Mouse (Mus musculus) forebrain, postnatal 0 days (tissue): ENCODE measurements at regions not wholly inside any gene's neighbourhood (a gene's known extent, or its start where the extent isn't known, plus 50 kb on each side); places are given as distances from the start of the nearest gene placed in this dataset.

Experiments used
- ATAC-seq: fragments of 200-750 bp; cut with Nextera tagmentation; 2 replicates; pipeline ENCODE4 v1.8.0; 2017; ENCODE audit warnings: mild to moderate bottlenecking, moderate library complexity
- DNase-seq: peaks from one replicate; pipeline ENCODE4 v3.0.0-alpha.2; 2015
- H3K27ac ChIP-seq: fragments of 300-500 bp; sonication (generic); 2 replicates; pipeline ENCODE4 v1.5.1; 2014; ENCODE audit warnings: low read depth, mild to moderate bottlenecking, antibody characterized with exemption, low read length, moderate library complexity, mixed read lengths
- H3K27me3 ChIP-seq: fragments of 300-500 bp; sonication (generic); 2 replicates; pipeline ENCODE4 v1.6.1; 2014; ENCODE audit warnings: mild to moderate bottlenecking, low read length, mixed read lengths; ENCODE audit not compliant: insufficient read depth
- H3K36me3 ChIP-seq: fragments of 300-500 bp; sonication (generic); 2 replicates; pipeline ENCODE4 v1.6.1; 2014; ENCODE audit warnings: mild to moderate bottlenecking, moderate library complexity; ENCODE audit not compliant: insufficient read depth
- H3K4me1 ChIP-seq: fragments of 300-500 bp; sonication (generic); 2 replicates; pipeline ENCODE4 v1.6.1; 2014; ENCODE audit warnings: antibody characterized with exemption; ENCODE audit not compliant: insufficient read depth
- H3K4me2 ChIP-seq: fragments of 300-500 bp; sonication (generic); 2 replicates; pipeline ENCODE4 v1.6.1; 2014; ENCODE audit warnings: low read depth, mild to moderate bottlenecking, moderate library complexity
- H3K4me3 ChIP-seq: fragments of 300-500 bp; sonication (generic); 2 replicates; pipeline ENCODE4 v1.5.1; 2014; ENCODE audit warnings: low read depth, low read length, mixed read lengths
- H3K9ac ChIP-seq: fragments of 300-500 bp; sonication (generic); 2 replicates; pipeline ENCODE4 v1.6.1; 2014; ENCODE audit warnings: mild to moderate bottlenecking
- H3K9me3 ChIP-seq: fragments of 300-500 bp; sonication (generic); 2 replicates; pipeline ENCODE4 v1.6.1; 2016; ENCODE audit warnings: low read length
- CTCF ChIP-seq: sonication (generic); IDR thresholded peaks from 2 replicates; pipeline ENCODE4 v1.5.1; 2016; ENCODE audit warnings: antibody characterized with exemption, control low read depth, low read depth
- WGBS: fragments of 180-500 bp; shearing (Covaris S2); extraction: QIAGEN DNeasy Blood & Tissue Kit; methylation state at CpG from one replicate; pipeline ENCODE4 v1.1.7; 2014; 5-methylcytosine and 5-hydroxymethylcytosine counted together

GRCm38 (mm10) chr13:112165921-112166320, 122.3 kb upstream of the Ankrd55 start:
- WGBS: 12% methylated on average over 2 of the region's 2 CpGs
- no peak overlapping the region for H3K4me3 ChIP-seq
- no peaks in the 10 kb centered on the region for H3K9me3 ChIP-seq
- no peak overlapping the region for H3K4me2 ChIP-seq
- H3K27ac ChIP-seq: peak overlapping the region; percentile 35; the same call in 1 of the 2 replicates
- no peak for TF ChIP-seq CTCF
- DNase-seq (peak; percentile 24), ATAC-seq (peak; percentile 76)
- H3K9ac ChIP-seq: no peak overlapping the region
- H3K36me3 ChIP-seq: no peaks in the 10 kb centered on the region
- H3K4me1 ChIP-seq: 0 out of 2 replicates have a peak, but pooled peaks cover 12% of the 10 kb centered on the region
- peaks cover 6% of the 10 kb centered on the region; the same call in 1 of the 2 replicates for H3K27me3 ChIP-seq

- H3K4me2 ChIP-seq: no peak overlapping the region
- peak overlapping the region; percentile 35; the same call in 1 of the 2 replicates for H3K27ac ChIP-seq
- ATAC-seq: peak; percentile 87
- no peaks in the 10 kb centered on the region for H3K36me3 ChIP-seq
- H3K4me3 ChIP-seq: no peak overlapping the region
- peaks cover 6% of the 10 kb centered on the region; the same call in 1 of the 2 replicates for H3K27me3 ChIP-seq
- DNase-seq: peak; percentile 53
- 0 out of 2 replicates have a peak, but pooled peaks have one; percentile 12 for TF ChIP-seq CTCF
- no peak overlapping the region for H3K9ac ChIP-seq
- 11% methylated on average over 10 of the region's 10 CpGs for WGBS
- no peaks in the 10 kb centered on the region for H3K9me3 ChIP-seq
- 0 out of 2 replicates have a peak, but pooled peaks cover 12% of the 10 kb centered on the region for H3K4me1 ChIP-seq
Observed at GRCm38 (mm10) chr13:112166338-112166802, 121.9 kb upstream of the Ankrd55 start.

- H3K27ac ChIP-seq: no peak overlapping the region
- H3K9me3 ChIP-seq: no peaks in the 10 kb centered on the region
- no peak for TF ChIP-seq CTCF
- WGBS: 97% methylated on average over 3 of the region's 3 CpGs
- DNase-seq: no peak
- no peaks in the 10 kb centered on the region for H3K36me3 ChIP-seq
- peaks cover 6% of the 10 kb centered on the region; the same call in 1 of the 2 replicates for H3K27me3 ChIP-seq
- H3K4me1 ChIP-seq: 0 out of 2 replicates have a peak, but pooled peaks cover 12% of the 10 kb centered on the region
- no peak overlapping the region for H3K9ac ChIP-seq
- no peak overlapping the region for H3K4me3 ChIP-seq
- H3K4me2 ChIP-seq: no peak overlapping the region
- ATAC-seq: no peak
Observed at GRCm38 (mm10) chr13:112168468-112168867, 119.8 kb upstream of the Ankrd55 start.

- DNase-seq: no peak
- no peak overlapping the region for H3K4me2 ChIP-seq
- no peak for TF ChIP-seq CTCF
- H3K4me1 ChIP-seq: 0 out of 2 replicates have a peak, but pooled peaks cover 9% of the 10 kb centered on the region
- peaks cover 10% of the 10 kb centered on the region; the same call in 1 of the 2 replicates for H3K27me3 ChIP-seq
- no peak overlapping the region for H3K27ac ChIP-seq
- H3K9me3 ChIP-seq: no peaks in the 10 kb centered on the region
- ATAC-seq: no peak
- no peak overlapping the region for H3K4me3 ChIP-seq
- 98% methylated on average over 3 of the region's 3 CpGs for WGBS
- H3K36me3 ChIP-seq: no peaks in the 10 kb centered on the region
- no peak overlapping the region for H3K9ac ChIP-seq
Observed at GRCm38 (mm10) chr13:112170872-112171271, 117.4 kb upstream of the Ankrd55 start.

- Histone ChIP-seq H3K4me3 (no peak overlapping the region), H3K36me3 (no peaks in the 10 kb centered on the region), H3K9ac (no peak overlapping the region), H3K27me3 (0 out of 2 replicates have a peak, but pooled peaks cover 3% of the 10 kb centered on the region), H3K9me3 (no peaks in the 10 kb centered on the region), H3K4me2 (no peak overlapping the region), H3K4me1 (no peaks in the 10 kb centered on the region), H3K27ac (no peak overlapping the region)
- DNase-seq: no peak
- ATAC-seq: no peak
- no peak for TF ChIP-seq CTCF
- WGBS: 88% methylated on average over 11 of the region's 11 CpGs
Observed at GRCm38 (mm10) chr13:112171940-112172715, 116.1 kb upstream of the Ankrd55 start.

- Histone ChIP-seq H3K9ac (no peak overlapping the region), H3K27me3 (0 out of 2 replicates have a peak, but pooled peaks cover 3% of the 10 kb centered on the region), H3K4me1 (no peaks in the 10 kb centered on the region), H3K9me3 (no peaks in the 10 kb centered on the region), H3K36me3 (no peaks in the 10 kb centered on the region), H3K4me2 (no peak overlapping the region), H3K4me3 (no peak overlapping the region), H3K27ac (no peak overlapping the region)
- 67% methylated on average over 8 of the region's 8 CpGs for WGBS
- no peak for ATAC-seq
- no peak for TF ChIP-seq CTCF
- DNase-seq: no peak
Observed at GRCm38 (mm10) chr13:112173973-112174372, 114.3 kb upstream of the Ankrd55 start.

- ATAC-seq: no peak
- no peak for TF ChIP-seq CTCF
Observed at GRCm38 (mm10) chr13:112178031-112178430, 110.2 kb upstream of the Ankrd55 start.

More at GRCm38 (mm10) chr13:112178031-112178430, 110.2 kb upstream of the Ankrd55 start:
- no peak for DNase-seq
- Histone ChIP-seq H3K4me1 (no peaks in the 10 kb centered on the region), H3K9ac (no peak overlapping the region), H3K4me3 (no peak overlapping the region), H3K9me3 (no peaks in the 10 kb centered on the region), H3K27ac (no peak overlapping the region), H3K36me3 (no peaks in the 10 kb centered on the region), H3K27me3 (0 out of 2 replicates have a peak, but pooled peaks cover 3% of the 10 kb centered on the region), H3K4me2 (no peak overlapping the region)
- WGBS: 91% methylated on average over 4 of the region's 4 CpGs
